Mouse (Mus musculus): ENCODE measurements around the gene Kndc1.

Gene Kndc1

GRCm38 (mm10) chr7:139988272-139988671, 93.8 kb downstream of the Kndc1 start:
- DNase-seq (ENCODE audit: low read depth, low spot score): no peak

- no peak for DNase-seq (ENCODE audit: low read depth, low spot score)
Measured at GRCm38 (mm10) chr7:139990864-139991394, 96.4 kb downstream of the Kndc1 start.
